Mouse (Mus musculus) adrenal gland, adult (tissue): Measurements from ENCODE around the gene Jkamp.

ENCODE experiments used
- DNase-seq, 2 experiments: peaks; one replicate each; pipeline ENCODE4 v3.0.0; 2022 to 2023; ENCODE audit warnings: low spot score in 1 of 2; ENCODE audit not compliant: inconsistent age in 2 of 2

Gene Jkamp

DNA sequence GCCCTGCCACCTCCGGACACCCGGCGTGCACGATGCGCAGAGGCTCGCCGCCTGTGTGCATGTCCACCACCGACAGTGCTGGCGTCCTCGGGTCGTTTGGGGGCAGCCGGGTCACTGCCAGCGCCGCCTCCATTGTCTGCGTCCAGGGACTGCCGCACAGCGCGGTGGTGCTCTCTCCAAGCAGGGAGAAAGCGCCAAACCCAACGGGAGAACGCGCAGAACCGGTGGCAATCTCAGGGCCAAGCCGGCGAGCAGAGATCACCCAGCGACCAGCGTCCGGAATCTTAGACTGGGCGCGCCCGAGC is 413 bp upstream of the Jkamp start:
- no peak for DNase-seq

DNA sequence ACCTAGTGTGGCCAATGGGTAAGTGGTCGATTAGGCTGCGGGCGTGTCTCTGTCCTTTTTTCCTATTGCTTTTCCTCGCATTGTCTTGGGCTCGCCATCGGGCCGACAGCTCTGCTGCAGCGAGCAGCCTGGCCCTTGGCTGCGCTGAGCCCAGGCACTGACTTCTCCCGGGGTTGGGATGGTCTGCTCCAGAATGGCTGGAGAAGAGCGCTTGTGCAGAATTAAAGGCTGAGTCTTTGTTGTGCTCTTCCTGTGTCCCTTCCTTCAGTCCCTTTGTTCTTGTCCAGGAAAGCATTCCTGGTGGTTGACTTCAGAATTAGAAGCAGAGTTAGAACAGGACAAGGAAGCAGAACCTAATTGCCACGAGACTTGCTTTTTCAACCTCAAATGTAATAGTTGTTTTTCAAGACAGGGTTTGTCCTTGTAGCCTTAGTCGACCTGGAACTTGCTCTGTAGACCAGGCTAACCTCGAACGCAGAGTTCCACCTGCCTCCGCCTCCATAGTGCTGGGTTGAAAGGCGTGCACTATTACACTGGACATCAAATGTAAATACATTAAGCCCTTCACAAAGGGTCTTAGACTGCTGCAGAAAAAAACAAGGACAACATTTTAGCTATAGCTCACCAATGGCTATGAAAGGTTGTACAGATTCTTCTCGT is 907 bp downstream of the Jkamp start:
- peak in 1 of 2 experiments; percentile 40 for DNase-seq

GRCm38 (mm10) chr12:72089802-72090201 is 4.4 kb downstream of the Jkamp start:
- DNase-seq: no peak

- no peak for DNase-seq
Measured at GRCm38 (mm10) chr12:72096966-72097365, 11.6 kb downstream of the Jkamp start.

DNA sequence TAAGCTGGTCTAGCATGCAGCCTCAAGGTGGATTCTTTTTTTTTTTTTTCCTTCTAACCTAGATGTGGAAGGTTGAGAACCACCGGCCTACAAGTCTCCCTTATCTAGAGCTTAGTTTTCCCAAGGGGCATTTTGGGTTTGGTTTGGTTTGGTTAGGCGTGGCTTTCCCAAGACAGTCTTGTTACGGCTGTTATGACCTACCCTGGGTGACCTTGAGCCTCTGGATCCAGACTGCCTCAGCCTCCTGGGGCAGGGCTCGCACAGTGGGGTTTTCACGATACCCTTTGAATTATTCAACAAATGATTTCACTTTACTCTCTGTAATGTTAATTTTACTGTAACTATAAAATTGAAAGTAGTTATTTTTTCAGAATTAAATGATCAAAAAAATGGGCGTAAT is 17.4 kb downstream of the Jkamp start:
- no peak for DNase-seq

- no peak for DNase-seq
Measured at GRCm38 (mm10) chr12:72104027-72104426, 18.6 kb downstream of the Jkamp start.

GRCm38 (mm10) chr12:72104525-72105281 is 19.3 kb downstream of the Jkamp start:
- DNase-seq: peak; percentile 54 to 89

DNA sequence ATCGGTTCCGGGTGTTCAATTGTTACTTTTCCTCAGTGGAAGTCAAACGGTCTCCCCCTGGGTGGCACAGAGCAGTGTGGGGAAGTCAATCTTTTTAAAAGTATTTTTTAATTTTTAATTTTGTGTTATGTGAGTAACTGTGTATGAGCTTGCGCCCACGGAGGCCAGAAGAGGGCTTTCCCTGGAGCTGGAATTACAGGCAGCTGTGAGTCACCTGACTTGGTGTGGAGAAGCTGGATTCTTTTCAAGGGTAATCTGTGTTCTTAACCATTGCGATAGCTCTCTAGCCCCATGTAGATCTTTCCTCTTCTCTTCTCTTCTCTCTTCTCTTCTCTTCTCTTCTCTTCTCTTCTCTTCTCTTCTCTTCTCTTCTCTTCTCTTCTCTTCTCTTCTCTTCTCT is 29.7 kb downstream of the Jkamp start:
- peak in 1 of 2 experiments; percentile 49 for DNase-seq

DNA sequence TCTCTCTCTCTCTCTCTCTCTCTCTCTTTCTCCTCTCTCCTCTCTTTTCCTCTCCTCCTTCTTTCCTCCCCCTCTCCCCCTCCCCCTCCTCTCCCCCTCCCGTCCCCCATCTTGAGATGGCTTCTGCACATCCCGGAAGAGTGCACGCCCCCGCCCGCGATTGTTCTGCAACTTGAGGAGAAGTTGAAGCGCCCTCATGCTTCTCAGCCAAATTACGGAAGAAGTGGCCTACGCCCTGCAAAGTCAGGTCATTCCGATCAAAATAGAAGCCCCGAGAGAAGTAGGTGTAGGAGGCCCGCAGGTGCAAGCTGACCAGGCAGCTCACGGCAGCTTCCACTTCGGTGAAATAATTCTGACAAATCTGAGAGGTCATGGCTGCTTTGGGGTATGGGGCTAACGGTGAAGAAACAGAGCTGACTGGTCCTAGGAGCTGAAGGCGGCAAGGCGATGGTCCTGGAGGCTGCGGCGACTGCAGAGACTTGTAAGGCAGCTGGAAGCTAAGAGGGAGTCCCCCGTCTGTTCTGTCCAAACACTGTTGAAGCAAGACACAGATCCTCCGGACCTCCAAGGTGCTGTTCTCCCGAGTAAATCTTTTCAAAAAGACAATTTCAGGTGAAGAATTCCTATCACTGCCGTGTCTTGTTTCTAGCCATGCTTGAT is 30.4 kb downstream of the Jkamp start:
- no peak for DNase-seq

GRCm38 (mm10) chr12:72129203-72129602 is 43.8 kb downstream of the Jkamp start:
- no peak for DNase-seq

DNA sequence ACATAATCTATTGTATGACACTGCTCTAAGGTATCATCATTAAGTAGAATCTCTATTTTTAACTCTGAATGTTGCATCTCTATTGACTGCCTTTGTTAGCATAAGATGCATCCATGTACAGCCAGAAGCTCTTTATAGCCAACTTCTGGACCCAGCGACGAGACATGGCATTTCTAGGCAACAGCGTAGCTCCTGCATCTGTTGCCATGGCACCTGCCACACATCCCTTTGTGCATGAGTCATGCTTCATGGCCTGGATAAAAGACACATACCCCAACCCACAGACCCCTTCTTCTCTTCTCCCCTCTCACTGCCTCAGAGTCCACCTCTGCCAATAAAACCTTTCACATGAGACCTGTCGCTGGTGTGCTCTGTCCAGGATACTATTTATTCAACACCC is 65.4 kb downstream of the Jkamp start:
- no peak for DNase-seq
